Mouse (Mus musculus): ENCODE data around the gene Rhbdd2. TPM values are rescaled to one million over a fixed set of nuclear protein-coding genes. Genes with fewer than 3 reads are reported as not detected.

The Rhbdd2 gene
- polyA plus RNA-seq, 1 experiment from 2014 or later: 58.5 TPM

DNA sequence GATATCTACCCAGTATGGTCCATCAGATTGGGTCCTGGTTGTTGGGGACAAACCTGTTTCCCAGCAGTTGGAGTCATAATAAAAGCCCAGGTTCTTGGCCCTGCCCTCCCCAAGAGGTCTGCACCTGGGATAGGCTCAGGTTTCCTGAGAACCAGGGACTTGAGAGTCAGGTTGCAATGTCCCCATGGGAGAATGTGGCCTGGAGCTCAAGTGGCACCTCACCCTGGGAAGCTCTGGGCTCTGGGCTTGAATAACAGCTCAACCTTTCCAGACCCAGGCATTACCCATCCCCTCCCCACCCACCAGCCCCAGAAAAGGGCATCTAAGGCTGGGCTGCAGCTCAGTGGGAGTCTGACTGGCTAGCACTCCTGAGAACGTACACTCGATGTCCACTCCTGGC is 20.8 kb downstream of the Rhbdd2 start:
- H3K9ac ChIP-seq (ENCODE audit: low read length): no peak overlapping the region
- DNase-seq (ENCODE audit: low spot score, missing footprints) (no peak), ATAC-seq (ENCODE audit: low FRiP score) (no peak)
- H3K9me3 ChIP-seq (ENCODE audit: control insufficient read depth, low read length): no peaks in the 10 kb centered on the region
- no peaks in the 10 kb centered on the region for H3K36me3 ChIP-seq (ENCODE audit: control insufficient read depth, insufficient read depth, low read length)
- no peak overlapping the region for H3K4me3 ChIP-seq (ENCODE audit: low read depth, low read length)
- no peaks in the 10 kb centered on the region for H3K27me3 ChIP-seq (ENCODE audit: control insufficient read depth, insufficient read depth, low read length)
- H3K4me1 ChIP-seq (ENCODE audit: control insufficient read depth, insufficient read depth, low read length): no peaks in the 10 kb centered on the region
- no peak overlapping the region for H3K27ac ChIP-seq (ENCODE audit: low read depth, low read length)
- WGBS: 93% methylated on average over 2 of the region's 2 CpGs
- no peak overlapping the region for H3K4me2 ChIP-seq

- Histone ChIP-seq H3K9me3 (ENCODE audit: control insufficient read depth, low read length) (no peaks in the 10 kb centered on the region), H3K27ac (ENCODE audit: low read depth, low read length) (no peak overlapping the region), H3K4me3 (ENCODE audit: low read depth, low read length) (no peak overlapping the region), H3K36me3 (ENCODE audit: control insufficient read depth, insufficient read depth, low read length) (no peaks in the 10 kb centered on the region), H3K4me2 (no peak overlapping the region), H3K27me3 (ENCODE audit: control insufficient read depth, insufficient read depth, low read length) (no peaks in the 10 kb centered on the region), H3K9ac (ENCODE audit: low read length) (no peak overlapping the region), H3K4me1 (ENCODE audit: control insufficient read depth, insufficient read depth, low read length) (no peaks in the 10 kb centered on the region)
- 88% methylated on average over 5 of the region's 5 CpGs for WGBS
- ATAC-seq (ENCODE audit: low FRiP score) (no peak), DNase-seq (ENCODE audit: low spot score, missing footprints) (no peak)
These were observed 23.6 kb downstream of the Rhbdd2 start for GRCm38 (mm10) chr5:135656046-135656445.

DNA sequence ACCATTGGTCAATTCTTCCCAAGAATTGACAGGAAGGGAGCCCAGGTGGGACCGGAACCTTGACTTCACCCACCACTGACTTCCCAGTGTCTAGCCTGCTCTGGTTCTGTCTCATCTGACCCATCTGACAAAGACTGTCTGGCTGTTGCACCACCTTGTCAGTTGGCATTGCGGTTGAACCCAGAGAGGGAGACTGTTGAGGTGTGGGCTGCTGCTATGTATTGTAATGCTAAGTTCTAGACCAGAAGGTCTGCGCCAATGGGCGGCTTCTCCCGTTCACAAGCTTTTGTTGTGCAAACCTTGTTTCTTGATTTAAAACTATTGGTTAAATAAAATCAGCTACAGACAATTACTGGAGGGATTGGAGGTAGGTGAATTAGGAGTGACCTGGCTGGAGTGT is 24.7 kb downstream of the Rhbdd2 start:
- Histone ChIP-seq H3K27me3 (ENCODE audit: control insufficient read depth, insufficient read depth, low read length) (no peaks in the 10 kb centered on the region), H3K4me3 (ENCODE audit: low read depth, low read length) (no peak overlapping the region), H3K36me3 (ENCODE audit: control insufficient read depth, insufficient read depth, low read length) (no peaks in the 10 kb centered on the region), H3K4me2 (no peak overlapping the region), H3K9ac (ENCODE audit: low read length) (no peak overlapping the region), H3K9me3 (ENCODE audit: control insufficient read depth, low read length) (no peaks in the 10 kb centered on the region), H3K27ac (ENCODE audit: low read depth, low read length) (no peak overlapping the region), H3K4me1 (ENCODE audit: control insufficient read depth, insufficient read depth, low read length) (no peaks in the 10 kb centered on the region)
- DNase-seq (ENCODE audit: low spot score, missing footprints) (no peak), ATAC-seq (ENCODE audit: low FRiP score) (no peak)
- WGBS: 85% methylated on average over 5 of the region's 5 CpGs

DNA sequence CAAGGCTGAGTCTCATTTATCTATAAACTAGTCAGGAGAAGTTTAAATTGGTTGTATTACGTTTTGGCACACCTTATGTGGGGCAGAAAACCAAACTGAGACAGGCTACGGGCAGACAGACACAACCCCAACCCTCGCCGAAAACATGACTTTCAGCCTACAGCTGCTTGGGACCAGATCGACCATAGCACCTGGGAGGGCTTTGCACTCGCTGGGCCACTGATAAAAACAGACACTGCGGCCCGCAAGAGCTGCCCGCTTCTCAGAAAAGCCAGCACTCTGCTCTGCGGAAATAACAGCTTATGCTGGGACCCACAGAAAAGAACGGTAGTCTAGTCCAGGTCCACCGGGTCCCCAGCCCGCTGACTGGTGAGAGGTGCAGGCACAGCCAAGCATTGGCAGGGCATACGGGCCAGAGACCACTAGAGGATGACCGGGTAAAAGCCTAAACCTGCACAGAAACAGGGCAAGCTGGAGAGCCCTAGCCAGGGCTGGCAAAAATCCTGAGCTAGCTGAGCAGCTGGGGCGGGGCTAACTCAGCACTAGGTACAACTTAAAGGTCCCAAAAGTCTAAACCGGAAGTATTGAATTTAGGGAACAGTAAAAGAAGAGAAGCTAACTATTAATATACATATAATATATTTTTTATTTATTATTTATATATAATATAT is 25.4 kb downstream of the Rhbdd2 start:
- no peaks in the 10 kb centered on the region for H3K4me1 ChIP-seq (ENCODE audit: control insufficient read depth, insufficient read depth, low read length)
- H3K9me3 ChIP-seq (ENCODE audit: control insufficient read depth, low read length): no peaks in the 10 kb centered on the region
- no peak overlapping the region for H3K4me3 ChIP-seq (ENCODE audit: low read depth, low read length)
- H3K27me3 ChIP-seq (ENCODE audit: control insufficient read depth, insufficient read depth, low read length): no peaks in the 10 kb centered on the region
- H3K4me2 ChIP-seq: no peak overlapping the region
- 54% methylated on average over 17 of the region's 17 CpGs for WGBS
- DNase-seq (ENCODE audit: low spot score, missing footprints) (no peak), ATAC-seq (ENCODE audit: low FRiP score) (no peak)
- H3K27ac ChIP-seq (ENCODE audit: low read depth, low read length): no peak overlapping the region
- no peaks in the 10 kb centered on the region for H3K36me3 ChIP-seq (ENCODE audit: control insufficient read depth, insufficient read depth, low read length)
- H3K9ac ChIP-seq (ENCODE audit: low read length): no peak overlapping the region

GRCm38 (mm10) chr5:135659956-135660355 is 27.5 kb downstream of the Rhbdd2 start:
- no peak for ATAC-seq (ENCODE audit: low FRiP score)
- Histone ChIP-seq H3K4me3 (ENCODE audit: low read depth, low read length) (no peak overlapping the region), H3K4me1 (ENCODE audit: control insufficient read depth, insufficient read depth, low read length) (no peaks in the 10 kb centered on the region), H3K36me3 (ENCODE audit: control insufficient read depth, insufficient read depth, low read length) (no peaks in the 10 kb centered on the region), H3K4me2 (no peak overlapping the region), H3K27ac (ENCODE audit: low read depth, low read length) (no peak overlapping the region), H3K27me3 (ENCODE audit: control insufficient read depth, insufficient read depth, low read length) (no peaks in the 10 kb centered on the region), H3K9ac (ENCODE audit: low read length) (no peak overlapping the region), H3K9me3 (ENCODE audit: control insufficient read depth, low read length) (no peaks in the 10 kb centered on the region)
- no peak for DNase-seq (ENCODE audit: low spot score, missing footprints)
- WGBS: 91% methylated on average over 4 of the region's 4 CpGs

GRCm38 (mm10) chr5:135660535-135660934 is 28.1 kb downstream of the Rhbdd2 start:
- Histone ChIP-seq H3K9ac (ENCODE audit: low read length) (no peak overlapping the region), H3K36me3 (ENCODE audit: control insufficient read depth, insufficient read depth, low read length) (no peaks in the 10 kb centered on the region), H3K4me1 (ENCODE audit: control insufficient read depth, insufficient read depth, low read length) (no peaks in the 10 kb centered on the region), H3K4me3 (ENCODE audit: low read depth, low read length) (no peak overlapping the region), H3K4me2 (no peak overlapping the region), H3K27me3 (ENCODE audit: control insufficient read depth, insufficient read depth, low read length) (no peaks in the 10 kb centered on the region), H3K9me3 (ENCODE audit: control insufficient read depth, low read length) (no peaks in the 10 kb centered on the region), H3K27ac (ENCODE audit: low read depth, low read length) (no peak overlapping the region)
- 86% methylated on average over 7 of the region's 7 CpGs for WGBS
- DNase-seq (ENCODE audit: low spot score, missing footprints): no peak
- no peak for ATAC-seq (ENCODE audit: low FRiP score)

DNA sequence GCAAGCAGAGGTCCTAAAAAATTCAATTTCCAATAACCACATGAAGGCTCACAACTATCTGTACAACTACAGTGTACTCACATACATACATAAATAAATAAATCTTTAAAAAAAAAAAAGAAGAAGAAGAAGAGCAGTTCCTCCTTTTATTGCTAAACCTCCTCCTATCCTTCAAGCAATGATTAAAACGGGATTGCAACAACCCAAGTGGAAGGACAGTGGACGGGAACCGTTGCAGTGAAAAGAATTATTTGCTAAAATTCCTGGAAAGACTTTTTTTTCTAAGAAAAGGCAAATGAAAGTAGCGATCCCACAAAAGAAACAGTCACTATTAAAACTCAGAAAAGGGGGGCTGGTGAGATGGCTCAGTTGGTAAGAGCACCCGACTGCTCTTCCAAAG is 34.5 kb downstream of the Rhbdd2 start:
- ATAC-seq (ENCODE audit: low FRiP score) (no peak), DNase-seq (ENCODE audit: low spot score, missing footprints) (no peak)
- no peaks in the 10 kb centered on the region for H3K36me3 ChIP-seq (ENCODE audit: control insufficient read depth, insufficient read depth, low read length)
- no peak overlapping the region for H3K27ac ChIP-seq (ENCODE audit: low read depth, low read length)
- no peak overlapping the region for H3K4me3 ChIP-seq (ENCODE audit: low read depth, low read length)
- WGBS: 88% methylated on average over 5 of the region's 5 CpGs
- H3K9me3 ChIP-seq (ENCODE audit: control insufficient read depth, low read length): no peaks in the 10 kb centered on the region
- no peak overlapping the region for H3K9ac ChIP-seq (ENCODE audit: low read length)
- no peak overlapping the region for H3K4me2 ChIP-seq
- no peaks in the 10 kb centered on the region; the same call in 1 of the 2 replicates for H3K27me3 ChIP-seq (ENCODE audit: control insufficient read depth, insufficient read depth, low read length)
- no peaks in the 10 kb centered on the region for H3K4me1 ChIP-seq (ENCODE audit: control insufficient read depth, insufficient read depth, low read length)

GRCm38 (mm10) chr5:135668071-135668470 is 35.7 kb downstream of the Rhbdd2 start:
- H3K4me1 ChIP-seq (ENCODE audit: control insufficient read depth, insufficient read depth, low read length): no peaks in the 10 kb centered on the region
- H3K4me3 ChIP-seq (ENCODE audit: low read depth, low read length): no peak overlapping the region
- H3K9me3 ChIP-seq (ENCODE audit: control insufficient read depth, low read length): no peaks in the 10 kb centered on the region
- no peak overlapping the region for H3K27ac ChIP-seq (ENCODE audit: low read depth, low read length)
- H3K27me3 ChIP-seq (ENCODE audit: control insufficient read depth, insufficient read depth, low read length): no peaks in the 10 kb centered on the region; the same call in 1 of the 2 replicates
- no peak for DNase-seq (ENCODE audit: low spot score, missing footprints)
- 85% methylated on average over 7 of the region's 7 CpGs for WGBS
- no peak for ATAC-seq (ENCODE audit: low FRiP score)
- H3K36me3 ChIP-seq (ENCODE audit: control insufficient read depth, insufficient read depth, low read length): no peaks in the 10 kb centered on the region
- no peak overlapping the region for H3K4me2 ChIP-seq
- no peak overlapping the region for H3K9ac ChIP-seq (ENCODE audit: low read length)

DNA sequence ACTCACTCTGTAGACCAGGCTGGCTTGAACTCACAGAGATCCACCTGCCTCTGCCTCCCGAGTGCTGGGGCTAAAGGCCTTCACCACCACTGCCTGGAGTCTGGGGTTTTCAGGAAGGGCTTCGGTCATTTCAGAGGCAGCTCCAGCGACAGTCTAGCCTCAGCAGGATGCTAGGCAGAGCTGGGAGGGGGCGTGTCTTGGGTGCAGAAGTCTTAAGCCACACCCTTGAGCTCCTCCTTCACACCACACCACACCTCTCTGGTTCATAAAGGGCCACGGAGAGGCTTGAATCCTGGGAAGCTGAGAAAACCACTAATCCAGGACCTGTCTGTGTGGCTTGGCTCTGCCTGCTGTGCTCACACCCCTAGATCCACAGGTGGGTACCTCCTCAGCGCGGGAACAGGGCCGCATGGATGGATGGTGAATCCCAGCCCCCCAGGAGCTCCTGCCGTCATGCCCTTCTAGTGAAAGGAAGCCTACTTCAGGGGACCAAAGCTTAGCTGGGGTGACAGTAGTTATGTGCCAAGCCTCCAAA is 37.4 kb downstream of the Rhbdd2 start, which contains the start of gene Por:
TSS of gene Por (plus strand) at position 293 of the 535 bp plus-strand sequence.
- Histone ChIP-seq H3K36me3 (ENCODE audit: control insufficient read depth, insufficient read depth, low read length) (no peaks in the 10 kb centered on the region), H3K4me1 (ENCODE audit: control insufficient read depth, insufficient read depth, low read length) (peaks cover 9% of the 10 kb centered on the region), H3K9me3 (ENCODE audit: control insufficient read depth, low read length) (no peaks in the 10 kb centered on the region), H3K4me2 (no peak within 1 kb of the TSS), H3K27ac (ENCODE audit: low read depth, low read length) (no peak within 1 kb of the TSS), H3K9ac (ENCODE audit: low read length) (no peak within 1 kb of the TSS), H3K4me3 (ENCODE audit: low read depth, low read length) (no peak within 1 kb of the TSS), H3K27me3 (ENCODE audit: control insufficient read depth, insufficient read depth, low read length) (no peaks in the 10 kb centered on the region; the same call in 1 of the 2 replicates)
- DNase-seq (ENCODE audit: low spot score, missing footprints) (no peak), ATAC-seq (ENCODE audit: low FRiP score) (no peak)
- WGBS: 23% methylated on average over 9 of the region's 9 CpGs
